Mouse (Mus musculus) urinary bladder, postnatal 14 days (tissue): ENCODE results near the gene Spint2.
A peak's percentile ranks its signal among the peaks of the same experiment; 100 is the strongest.

ENCODE experiments used
- DNase-seq: peaks from one replicate; pipeline ENCODE4 v3.0.0; 2021; ENCODE audit warnings: low spot score

Gene Spint2

GRCm38 (mm10) chr7:29279924-29280323 lies 1.8 kb downstream of the Spint2 start:
- no peak for DNase-seq

- DNase-seq = no peak
These were observed 2.5 kb downstream of the Spint2 start for GRCm38 (mm10) chr7:29279261-29279660.

GRCm38 (mm10) chr7:29277510-29277909 lies 4.2 kb downstream of the Spint2 start:
- no peak for DNase-seq

- DNase-seq = no peak
These were observed 5.0 kb downstream of the Spint2 start for GRCm38 (mm10) chr7:29276715-29277114.

GRCm38 (mm10) chr7:29271687-29272465 lies 9.8 kb downstream of the Spint2 start:
- no peak for DNase-seq

- DNase-seq = no peak
These were observed 11.3 kb downstream of the Spint2 start for GRCm38 (mm10) chr7:29270445-29270844.

GRCm38 (mm10) chr7:29266931-29267330 lies 14.8 kb downstream of the Spint2 start:
- no peak for DNase-seq

- DNase-seq = no peak
These were observed 16.1 kb downstream of the Spint2 start for GRCm38 (mm10) chr7:29265636-29266035.

GRCm38 (mm10) chr7:29263831-29264230 lies 17.9 kb downstream of the Spint2 start:
- DNase-seq = no peak

GRCm38 (mm10) chr7:29262151-29262550 lies 19.6 kb downstream of the Spint2 start:
- DNase-seq = no peak

GRCm38 (mm10) chr7:29259781-29260730 lies 21.7 kb downstream of the Spint2 start:
- no peak for DNase-seq

- DNase-seq = peak; percentile 78
These were observed 24.3 kb downstream of the Spint2 start for GRCm38 (mm10) chr7:29257368-29257767.

- no peak for DNase-seq
These were observed 25.8 kb downstream of the Spint2 start for GRCm38 (mm10) chr7:29255875-29256274.

GRCm38 (mm10) chr7:29253842-29254241 lies 27.9 kb downstream of the Spint2 start:
- DNase-seq = no peak

- peak; percentile 81 for DNase-seq
These were observed 30.5 kb downstream of the Spint2 start for GRCm38 (mm10) chr7:29251166-29251565.

- DNase-seq = peak; percentile 77
These were observed 33.4 kb downstream of the Spint2 start, which contains the start of gene 2200002D01Rik for GRCm38 (mm10) chr7:29248261-29248841. TSS of gene 2200002D01Rik (minus strand) at chr7:29248466.

GRCm38 (mm10) chr7:29247706-29248105 lies 34.0 kb downstream of the Spint2 start:
- no peak for DNase-seq

GRCm38 (mm10) chr7:29247314-29247700 lies 34.4 kb downstream of the Spint2 start:
- DNase-seq = peak; percentile 89

GRCm38 (mm10) chr7:29246619-29247313 lies 34.9 kb downstream of the Spint2 start:
- no peak for DNase-seq

- no peak for DNase-seq
These were observed 35.7 kb downstream of the Spint2 start for GRCm38 (mm10) chr7:29246015-29246414.

- DNase-seq = no peak
These were observed 36.8 kb downstream of the Spint2 start for GRCm38 (mm10) chr7:29244732-29245416.
